Mouse (Mus musculus) kidney, adult 2 months (tissue): Measurements from ENCODE around the gene Piezo1. TPM values are rescaled to one million over a fixed set of nuclear protein-coding genes. Genes with fewer than 3 reads are reported as not detected.

Experiments used
- DNase-seq: peaks from one replicate; pipeline ENCODE4 v3.0.0; 2021
- H3K27ac ChIP-seq: fragments of 200-500 bp; 2 replicates; pipeline ENCODE4 v1.5.1; 2012; ENCODE audit warnings: low read depth, low read length, control low read depth, inconsistent platforms; ENCODE audit not compliant: insufficient read depth
- H3K27me3 ChIP-seq: fragments of 200-500 bp; replicated peaks from 2 replicates; pipeline ENCODE4 v1.6.1; 2012; ENCODE audit warnings: mild to moderate bottlenecking, moderate library complexity, low read length, inconsistent platforms; ENCODE audit not compliant: control insufficient read depth, insufficient read depth
- H3K36me3 ChIP-seq: fragments of 200-500 bp; 2 replicates; pipeline ENCODE4 v1.6.1; 2012; ENCODE audit warnings: mild to moderate bottlenecking, moderate library complexity, low read length, inconsistent platforms; ENCODE audit not compliant: control insufficient read depth, insufficient read depth
- H3K4me1 ChIP-seq: fragments of 200-500 bp; 2 replicates; pipeline ENCODE4 v1.6.1; 2011; ENCODE audit warnings: low read length; ENCODE audit not compliant: control insufficient read depth, insufficient read depth
- H3K4me3 ChIP-seq: fragments of 200-500 bp; 2 replicates; pipeline ENCODE4 v1.5.1; 2011; ENCODE audit warnings: mild to moderate bottlenecking, low read depth, low read length, control low read depth; ENCODE audit not compliant: insufficient read depth
- CTCF ChIP-seq: fragments of 200-500 bp; conservative IDR thresholded peaks from 2 replicates; pipeline ENCODE4 v1.5.1; 2011; ENCODE audit warnings: low read depth, mild to moderate bottlenecking, control low read depth, low read length, moderate library complexity, mixed read lengths; ENCODE audit not compliant: insufficient read depth, insufficient read length
- POLR2A ChIP-seq: fragments of 200-500 bp; IDR thresholded peaks from one replicate; pipeline ENCODE4 v1.6.1; 2011; ENCODE audit warnings: low read depth, low read length, control low read depth
- WGBS: fragments of 180-500 bp; shearing (Covaris S2); methylation state at CpG from one replicate; pipeline ENCODE4 v1.1.7; 2018; 5-methylcytosine and 5-hydroxymethylcytosine counted together
- polyA plus RNA-seq: library from polyadenylated mRNA; depleted of rRNA; stranded (reverse); fragments of >200 nt; gene quantifications from 2 replicates; pipeline ENCODE4 v1.2.3, GENCODE M21; 2012

The Piezo1 gene
- polyA plus RNA-seq, 1 experiment = 102 TPM

GRCm38 (mm10) chr8:122569996-122570395 lies 18.9 kb upstream of the Piezo1 start:
- no peak for DNase-seq
- peaks cover 14% of the 10 kb centered on the region for H3K4me1 ChIP-seq
- no peak for TF ChIP-seq POLR2A
- no peak for TF ChIP-seq CTCF
- H3K4me3 ChIP-seq = no peak overlapping the region
- no peak overlapping the region for H3K27ac ChIP-seq
- H3K27me3 ChIP-seq = no peaks in the 10 kb centered on the region
- H3K36me3 ChIP-seq = no peaks in the 10 kb centered on the region
- 95% methylated on average over 16 of the region's 16 CpGs for WGBS

DNA sequence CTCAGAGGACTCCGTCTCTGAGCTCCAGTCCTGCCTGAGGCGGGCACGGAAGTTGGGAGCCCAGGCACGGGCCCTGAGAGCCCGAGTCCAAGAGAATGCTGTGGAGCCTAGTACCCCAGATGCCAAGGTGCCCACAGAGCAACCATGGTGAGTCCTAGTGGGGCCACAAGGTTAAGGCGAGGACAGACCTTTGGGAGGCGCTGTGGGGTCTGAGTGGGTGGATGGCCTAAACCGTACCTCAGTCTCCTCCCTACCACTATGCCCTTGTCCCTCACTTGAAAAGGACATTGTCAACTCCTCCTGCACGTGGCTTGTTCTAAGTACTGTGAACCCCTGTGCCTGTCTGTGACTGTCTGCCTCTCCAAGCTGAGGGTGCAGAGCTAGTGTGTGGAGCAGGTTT lies 18.2 kb upstream of the Piezo1 start:
- whole genome bisulfite sequencing = 71% methylated on average over 9 of the region's 9 CpGs
- H3K36me3 ChIP-seq = no peaks in the 10 kb centered on the region
- H3K27ac ChIP-seq = no peak overlapping the region
- H3K27me3 ChIP-seq = no peaks in the 10 kb centered on the region
- DNase-seq = no peak
- TF ChIP-seq POLR2A (no peak), CTCF (no peak)
- H3K4me1 ChIP-seq = peaks cover 8% of the 10 kb centered on the region
- H3K4me3 ChIP-seq = no peak overlapping the region

GRCm38 (mm10) chr8:122568881-122569309 lies 17.8 kb upstream of the Piezo1 start:
- Histone ChIP-seq H3K4me1 (peaks cover 7% of the 10 kb centered on the region; the same call in 1 of the 2 replicates), H3K36me3 (no peaks in the 10 kb centered on the region), H3K27ac (no peak overlapping the region), H3K27me3 (no peaks in the 10 kb centered on the region), H3K4me3 (no peak overlapping the region)
- no peak for DNase-seq
- TF ChIP-seq POLR2A (no peak), CTCF (no peak)
- WGBS = 36% methylated on average over 10 of the region's 10 CpGs

DNA sequence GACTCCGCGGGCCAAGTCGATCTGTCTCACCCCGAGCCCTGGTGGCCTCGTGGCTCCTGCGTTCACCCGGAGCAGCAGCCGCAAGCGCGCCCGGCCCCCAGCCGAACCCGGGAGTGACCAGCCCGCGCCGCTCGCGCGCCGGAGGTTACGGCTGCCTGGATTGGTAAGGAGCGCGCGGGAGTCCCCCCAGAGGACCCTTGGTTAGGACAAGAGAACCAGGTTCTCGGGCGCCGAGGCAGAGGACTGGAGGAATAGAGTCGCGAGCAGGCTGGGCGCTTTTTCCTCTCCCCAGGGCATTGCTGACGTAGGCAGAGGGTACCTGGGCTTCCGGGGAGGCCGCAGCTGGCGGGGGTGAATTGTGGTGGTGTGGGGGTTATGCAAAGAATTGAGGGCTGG lies 17.0 kb upstream of the Piezo1 start:
- no peak for DNase-seq
- under 1% methylated on average over 34 of the region's 34 CpGs for WGBS
- no peaks in the 10 kb centered on the region for H3K36me3 ChIP-seq
- H3K27ac ChIP-seq = no peak overlapping the region
- no peaks in the 10 kb centered on the region for H3K27me3 ChIP-seq
- peak overlapping the region; percentile 55 for H3K4me3 ChIP-seq
- no peak for TF ChIP-seq POLR2A
- no peak for TF ChIP-seq CTCF
- peaks cover 7% of the 10 kb centered on the region; the same call in 1 of the 2 replicates for H3K4me1 ChIP-seq

DNA sequence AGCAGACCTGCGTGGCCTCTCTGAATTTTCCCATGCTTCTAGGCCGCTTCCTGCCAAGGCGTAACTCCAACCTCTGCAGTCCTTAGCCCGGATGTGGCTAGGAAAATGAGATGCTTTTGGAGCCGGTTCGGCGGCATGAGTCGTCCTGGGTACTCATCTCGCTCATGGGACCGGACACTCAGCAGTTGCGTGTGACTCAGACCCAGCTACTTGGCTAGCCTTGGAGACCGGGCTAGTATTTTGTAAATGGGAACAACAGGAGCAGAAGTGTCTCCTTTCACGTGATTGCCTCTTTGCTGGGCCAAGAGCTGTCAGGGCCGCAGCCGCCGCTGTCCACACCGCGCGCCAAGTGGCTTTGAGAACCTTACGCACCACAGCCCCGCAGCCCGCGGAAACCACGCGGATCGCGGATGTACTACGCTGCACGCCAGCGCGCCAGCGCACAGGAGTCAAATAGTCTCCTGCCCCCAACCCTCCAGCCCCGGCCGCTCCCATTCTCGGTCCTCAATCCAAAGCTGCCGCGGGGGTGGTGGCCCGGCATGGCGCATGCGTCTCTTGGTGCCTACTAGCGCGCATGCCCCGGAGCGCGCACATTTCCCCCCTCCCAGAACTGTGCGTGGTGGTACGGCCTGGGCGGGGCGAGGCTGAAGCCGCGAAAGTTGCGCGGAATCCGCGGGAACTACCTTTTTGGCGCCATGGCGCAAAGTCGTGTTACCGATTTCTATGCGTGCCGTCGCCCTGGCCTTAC lies 16.4 kb upstream of the Piezo1 start, which contains the start of gene Cdt1:
Gene Cdt1, plus strand, starts transcription at position 655 of the 748 bp plus-strand sequence.
- TF ChIP-seq POLR2A (no peak), CTCF (no peak)
- Histone ChIP-seq H3K27me3 (no peaks in the 10 kb centered on the region), H3K27ac (peak within 1 kb of the TSS; percentile 44), H3K36me3 (no peaks in the 10 kb centered on the region), H3K4me1 (peaks cover 7% of the 10 kb centered on the region; the same call in 1 of the 2 replicates), H3K4me3 (peak within 1 kb of the TSS; percentile 55)
- peak; percentile 97 for DNase-seq
- WGBS = under 1% methylated on average over 62 of the region's 62 CpGs

DNA sequence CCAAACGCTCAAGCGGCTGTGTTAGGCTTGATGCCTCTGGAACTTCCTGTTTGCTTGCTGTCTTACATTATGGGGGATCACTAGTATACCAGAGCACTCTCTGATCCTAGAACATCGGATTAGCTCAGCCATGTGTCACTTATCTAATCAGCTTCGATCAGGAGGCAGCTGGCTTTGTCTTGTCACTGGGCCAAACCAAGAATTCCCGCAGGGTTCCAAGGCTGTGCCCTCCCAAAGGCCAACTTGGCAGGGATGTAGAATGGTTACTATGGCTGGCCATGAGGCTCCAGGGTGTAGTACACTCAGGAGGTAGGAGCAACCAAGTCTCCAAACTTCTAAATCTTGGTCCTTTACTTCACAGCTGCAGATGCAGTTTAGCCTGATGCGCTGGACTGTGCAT lies 15.6 kb upstream of the Piezo1 start:
- DNase-seq = no peak
- H3K4me3 ChIP-seq = peak overlapping the region; percentile 54; the same call in 1 of the 2 replicates
- H3K4me1 ChIP-seq = peaks cover 7% of the 10 kb centered on the region; the same call in 1 of the 2 replicates
- H3K36me3 ChIP-seq = no peaks in the 10 kb centered on the region
- H3K27me3 ChIP-seq = no peaks in the 10 kb centered on the region
- TF ChIP-seq CTCF (no peak), POLR2A (no peak)
- no peak overlapping the region; the same call in 1 of the 2 replicates for H3K27ac ChIP-seq
- WGBS = 40% methylated on average over 6 of the region's 6 CpGs
